Mouse (Mus musculus) lung, embryonic 14.5 days (tissue): ENCODE data around the gene 4930453N24Rik. TPM values are rescaled to one million over a fixed set of nuclear protein-coding genes. Genes with fewer than 3 reads are reported as not detected.

Experiments used
- ATAC-seq: fragments of 200-750 bp; cut with Nextera tagmentation; 2 replicates; pipeline ENCODE4 v1.8.0; 2017; ENCODE audit warnings: mild to moderate bottlenecking, moderate TSS enrichment, moderate library complexity; ENCODE audit not compliant: insufficient read depth
- DNase-seq: peaks from one replicate; pipeline ENCODE4 v3.0.0-alpha.2; 2015
- H3K27ac ChIP-seq: fragments of 300-500 bp; sonication (generic); 2 replicates; pipeline ENCODE4 v1.5.1; 2014; ENCODE audit warnings: low read depth, mild to moderate bottlenecking, moderate library complexity
- H3K27me3 ChIP-seq: fragments of 300-500 bp; sonication (generic); 2 replicates; pipeline ENCODE4 v1.6.1; 2014; ENCODE audit warnings: low read length, control low read depth; ENCODE audit not compliant: insufficient read depth
- H3K36me3 ChIP-seq: fragments of 300-500 bp; sonication (generic); 2 replicates; pipeline ENCODE4 v1.6.1; 2014; ENCODE audit warnings: control low read depth; ENCODE audit not compliant: insufficient read depth
- H3K4me1 ChIP-seq: fragments of 300-500 bp; sonication (generic); 2 replicates; pipeline ENCODE4 v1.6.1; 2014; ENCODE audit warnings: antibody characterized with exemption, control low read depth; ENCODE audit not compliant: insufficient read depth
- H3K4me2 ChIP-seq: fragments of 300-500 bp; sonication (generic); 2 replicates; pipeline ENCODE4 v1.6.1; 2014; ENCODE audit warnings: mild to moderate bottlenecking
- H3K4me3 ChIP-seq: fragments of 300-500 bp; sonication (generic); 2 replicates; pipeline ENCODE4 v1.5.1; 2014; ENCODE audit warnings: low read depth, low read length
- H3K9ac ChIP-seq: fragments of 300-500 bp; sonication (generic); 2 replicates; pipeline ENCODE4 v1.6.1; 2014
- H3K9me3 ChIP-seq: fragments of 300-500 bp; sonication (generic); 2 replicates; pipeline ENCODE4 v1.6.1; 2016; ENCODE audit warnings: low read depth, low read length, control low read depth
- CTCF ChIP-seq: IDR thresholded peaks from 2 replicates; pipeline ENCODE4 v1.5.1; 2016; ENCODE audit warnings: antibody characterized with exemption, low read depth
- WGBS: fragments of 180-500 bp; shearing (Covaris S2); extraction: QIAGEN DNeasy Blood & Tissue Kit; methylation state at CpG from one replicate; pipeline ENCODE4 v1.1.7; 2014; 5-methylcytosine and 5-hydroxymethylcytosine counted together
- polyA plus RNA-seq: library from polyadenylated mRNA; unstranded; fragments of >200 nt; fragmentation: Nextera tagmentation; extraction: Ambion mirVana; gene quantifications from 2 replicates; pipeline ENCODE4 v1.2.1, GENCODE M21; 2014

Gene 4930453N24Rik
- polyA plus RNA-seq, 1 experiment from 2014 or later, result 28.8 TPM

DNA sequence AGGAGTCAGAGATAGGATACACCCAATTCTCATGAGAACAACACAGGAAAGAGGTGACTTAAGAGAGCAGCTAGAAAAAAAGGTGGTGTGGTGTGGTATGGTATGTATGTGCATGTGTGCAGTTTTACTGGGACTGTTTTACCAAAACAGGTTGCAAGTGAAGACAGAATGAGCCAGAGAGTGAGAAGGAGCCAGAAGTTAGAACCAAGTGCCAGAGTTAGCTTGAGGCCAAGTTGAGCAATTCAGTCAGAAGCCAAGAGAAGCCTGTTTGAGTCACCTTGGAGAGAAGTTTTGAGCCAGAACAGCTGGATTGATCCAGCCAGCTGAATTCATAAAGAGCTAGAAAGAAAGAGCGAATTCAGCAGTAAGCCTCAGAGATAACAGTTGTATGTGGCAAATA is 4.6 kb upstream of the 4930453N24Rik start:
- no peak for TF ChIP-seq CTCF
- DNase-seq, result no peak
- ATAC-seq, result no peak
- H3K4me3 ChIP-seq, result no peak overlapping the region
- no peak overlapping the region for H3K4me2 ChIP-seq
- H3K27me3 ChIP-seq, result no peaks in the 10 kb centered on the region
- H3K27ac ChIP-seq, result no peak overlapping the region
- H3K9me3 ChIP-seq, result no peaks in the 10 kb centered on the region
- 77% methylated on average over 1 of the region's 1 CpGs for WGBS
- H3K9ac ChIP-seq, result no peak overlapping the region
- 0 out of 2 replicates have a peak, but pooled peaks cover 4% of the 10 kb centered on the region for H3K36me3 ChIP-seq
- no peaks in the 10 kb centered on the region for H3K4me1 ChIP-seq

DNA sequence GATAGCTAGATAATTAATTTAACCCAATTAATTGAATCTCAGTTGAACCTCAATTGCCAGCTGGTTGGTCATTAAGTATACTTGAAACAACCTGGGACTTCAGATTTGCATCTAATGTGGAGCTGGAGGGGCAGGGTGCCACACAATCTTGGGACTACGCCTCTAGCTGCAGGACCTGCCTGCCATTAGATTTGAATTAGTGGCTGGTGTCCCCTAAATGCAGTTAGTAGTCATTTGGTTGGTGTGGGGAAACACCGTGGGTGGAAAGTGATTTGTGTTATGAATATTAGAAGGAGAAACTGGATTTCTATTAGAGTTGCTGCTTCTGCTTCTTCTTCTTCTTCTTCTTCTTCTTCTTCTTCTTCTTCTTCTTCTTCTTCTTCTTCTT is 464 bp upstream of the 4930453N24Rik start:
- Histone ChIP-seq H3K4me3 (peak overlapping the region; percentile 81), H3K4me1 (peaks cover 5% of the 10 kb centered on the region; the same call in 1 of the 2 replicates), H3K9ac (no peak overlapping the region), H3K27ac (peak overlapping the region; percentile 91), H3K36me3 (peaks cover 10% of the 10 kb centered on the region; the same call in 1 of the 2 replicates), H3K9me3 (no peaks in the 10 kb centered on the region), H3K4me2 (peak overlapping the region; percentile 56), H3K27me3 (no peaks in the 10 kb centered on the region)
- 81% methylated on average over 2 of the region's 2 CpGs for WGBS
- no peak for ATAC-seq
- peak; percentile 12 for DNase-seq
- no peak for TF ChIP-seq CTCF

DNA sequence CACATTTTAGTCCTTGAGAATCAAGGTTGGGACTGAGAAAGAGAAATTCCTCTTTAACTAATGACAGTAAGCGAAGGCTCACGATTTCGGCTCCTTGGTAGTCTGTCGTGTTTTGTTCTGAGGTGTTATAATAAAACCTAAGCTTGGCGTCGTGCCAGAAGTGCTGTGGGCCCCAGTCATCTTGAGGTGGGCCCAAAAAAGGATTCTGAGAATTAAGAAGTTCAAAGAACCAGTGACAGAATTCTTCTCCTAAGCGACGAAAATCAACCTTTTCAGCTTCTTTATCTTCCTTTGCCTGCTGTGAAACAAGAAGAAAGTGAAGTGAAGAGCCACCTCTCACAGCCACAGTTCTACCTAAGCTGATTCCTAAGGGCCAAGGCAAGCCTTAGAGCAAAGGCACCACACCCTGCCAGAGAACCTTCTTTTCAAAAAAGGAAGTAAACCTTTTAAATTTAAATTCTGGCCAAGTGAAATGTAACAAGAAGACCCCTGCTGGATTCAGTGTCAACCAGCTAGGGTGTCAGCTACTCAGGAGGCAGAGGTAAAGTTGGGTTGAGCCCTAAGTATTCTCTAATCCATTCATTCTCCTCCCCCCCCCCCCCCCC is 4.2 kb downstream of the 4930453N24Rik start:
- H3K9me3 ChIP-seq, result peaks cover 9% of the 10 kb centered on the region
- 85% methylated on average over 8 of the region's 8 CpGs for WGBS
- DNase-seq, result no peak

DNA sequence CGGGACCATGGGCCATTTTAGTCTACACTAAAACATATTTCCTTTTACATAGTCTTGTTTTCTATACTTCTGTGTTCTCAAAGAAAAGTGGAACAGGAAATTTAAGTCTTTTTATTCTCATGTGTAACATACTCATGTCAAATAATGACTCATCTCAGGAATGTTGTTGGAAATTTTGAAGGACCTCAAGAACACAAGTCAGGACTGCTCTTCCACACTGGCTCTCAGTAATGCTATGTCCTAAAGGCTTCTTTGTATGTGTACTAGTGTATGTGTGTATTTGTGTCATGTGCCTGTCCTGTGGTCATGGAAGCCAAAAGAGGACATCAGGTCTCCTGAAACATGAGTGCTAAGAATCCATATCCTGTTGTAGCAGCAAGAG is 11.7 kb downstream of the 4930453N24Rik start:
- Histone ChIP-seq H3K4me3 (no peak overlapping the region), H3K36me3 (peaks cover 13% of the 10 kb centered on the region), H3K27ac (peak overlapping the region; percentile 46; the same call in 1 of the 2 replicates), H3K4me2 (no peak overlapping the region), H3K9ac (no peak overlapping the region), H3K4me1 (no peaks in the 10 kb centered on the region), H3K9me3 (peaks cover 9% of the 10 kb centered on the region), H3K27me3 (no peaks in the 10 kb centered on the region)
- 64% methylated on average over 1 of the region's 1 CpGs for WGBS
- DNase-seq (no peak), ATAC-seq (no peak)
- no peak for TF ChIP-seq CTCF

More for the DNA sequence above, 4.2 kb downstream of the 4930453N24Rik start:
- peaks cover 5% of the 10 kb centered on the region; the same call in 1 of the 2 replicates for H3K4me1 ChIP-seq
- H3K27me3 ChIP-seq, result no peaks in the 10 kb centered on the region
- H3K4me3 ChIP-seq, result no peak overlapping the region
- H3K9ac ChIP-seq, result no peak overlapping the region
- no peak overlapping the region for H3K27ac ChIP-seq
- no peak for ATAC-seq
- peaks cover 44% of the 10 kb centered on the region for H3K36me3 ChIP-seq
- TF ChIP-seq CTCF, result no peak
- H3K4me2 ChIP-seq, result no peak overlapping the region

DNA sequence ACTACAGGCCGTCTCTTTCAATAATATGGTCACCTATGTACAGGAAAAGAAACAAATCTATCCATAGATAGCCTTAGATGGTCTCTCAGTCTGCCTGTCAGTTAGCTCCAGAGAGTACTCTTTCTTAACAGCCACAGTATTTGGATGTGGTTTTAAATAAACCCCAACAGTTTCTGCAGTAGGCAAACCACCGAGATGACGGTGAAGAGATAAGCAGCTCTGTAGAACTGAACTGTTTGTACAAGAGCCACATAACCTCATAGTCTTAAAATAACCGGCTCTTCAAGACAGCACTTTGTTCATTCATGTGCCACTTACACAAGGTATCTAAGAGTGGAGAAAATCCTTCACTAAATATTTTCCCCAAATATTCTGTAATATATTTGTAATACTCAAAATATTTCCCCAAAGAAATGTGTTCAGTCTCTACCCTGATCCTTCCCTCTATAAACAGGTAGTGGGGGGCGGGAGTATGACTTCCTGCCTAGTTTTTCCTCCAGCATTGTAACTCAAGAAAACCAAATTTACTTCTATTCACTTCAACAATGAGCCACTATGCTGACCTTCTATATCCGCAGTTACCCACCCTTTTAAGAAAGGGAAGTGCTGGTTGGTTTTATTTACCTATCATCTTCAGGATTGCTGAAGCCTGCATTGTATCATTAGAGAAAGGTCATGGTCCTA is 12.3 kb downstream of the 4930453N24Rik start:
- H3K27ac ChIP-seq, result peak overlapping the region; percentile 7

DNA sequence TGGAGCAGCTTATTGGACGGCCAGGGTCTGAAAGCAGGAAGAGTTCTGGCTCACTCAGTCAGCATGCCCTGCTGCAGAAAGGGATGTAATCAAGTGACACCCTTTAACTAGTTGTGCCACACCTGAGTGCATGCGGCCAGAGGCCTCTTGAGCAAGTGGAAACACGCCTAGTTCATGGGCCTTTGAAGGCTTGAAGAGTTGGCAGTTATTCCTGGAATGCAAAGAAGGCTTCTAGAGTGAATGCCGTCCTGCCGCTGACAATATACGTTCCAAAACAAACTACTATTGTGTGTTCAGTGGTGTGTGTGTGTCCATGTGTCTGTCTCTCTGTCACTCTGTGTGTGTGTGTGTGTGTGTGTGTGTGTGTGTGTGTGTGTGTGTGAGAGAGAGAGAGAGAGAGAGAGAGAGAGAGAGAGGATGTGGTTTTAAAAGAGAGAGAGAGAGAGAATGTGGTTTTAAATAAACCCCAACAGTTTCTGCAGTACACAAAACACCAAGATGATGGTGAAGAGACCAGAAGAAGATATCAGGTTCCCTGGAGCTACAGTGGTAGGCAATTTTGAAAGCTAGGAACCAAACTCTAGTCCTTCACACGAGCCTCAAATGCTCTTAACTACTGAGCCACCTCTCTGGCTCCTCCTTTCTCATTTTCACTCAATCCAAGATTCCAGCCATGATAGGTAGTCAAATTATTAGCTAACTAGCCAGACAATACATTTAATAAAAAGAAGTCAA is 13.1 kb downstream of the 4930453N24Rik start:
- H3K9me3 ChIP-seq, result peaks cover under 1% of the 10 kb centered on the region
- no peak for TF ChIP-seq CTCF
- peaks cover 2% of the 10 kb centered on the region for H3K36me3 ChIP-seq
- H3K27me3 ChIP-seq, result no peaks in the 10 kb centered on the region
- H3K9ac ChIP-seq, result no peak overlapping the region
- no peaks in the 10 kb centered on the region for H3K4me1 ChIP-seq
- 65% methylated on average over 7 of the region's 7 CpGs for WGBS
- no peak overlapping the region for H3K4me3 ChIP-seq
- ATAC-seq (peak; percentile 38), DNase-seq (peak; percentile 35)
- peak overlapping the region; percentile 7; the same call in 1 of the 2 replicates for H3K27ac ChIP-seq
- no peak overlapping the region for H3K4me2 ChIP-seq

More for the DNA sequence above, 12.3 kb downstream of the 4930453N24Rik start:
- 44% methylated on average over 6 of the region's 6 CpGs for WGBS
- H3K27me3 ChIP-seq, result no peaks in the 10 kb centered on the region
- H3K9me3 ChIP-seq, result peaks cover 8% of the 10 kb centered on the region
- TF ChIP-seq CTCF, result no peak
- H3K4me3 ChIP-seq, result no peak overlapping the region
- H3K36me3 ChIP-seq, result peaks cover 10% of the 10 kb centered on the region
- H3K9ac ChIP-seq, result no peak overlapping the region
- no peak overlapping the region for H3K4me2 ChIP-seq
- DNase-seq (peak; percentile 23), ATAC-seq (no peak)
- no peaks in the 10 kb centered on the region for H3K4me1 ChIP-seq

DNA sequence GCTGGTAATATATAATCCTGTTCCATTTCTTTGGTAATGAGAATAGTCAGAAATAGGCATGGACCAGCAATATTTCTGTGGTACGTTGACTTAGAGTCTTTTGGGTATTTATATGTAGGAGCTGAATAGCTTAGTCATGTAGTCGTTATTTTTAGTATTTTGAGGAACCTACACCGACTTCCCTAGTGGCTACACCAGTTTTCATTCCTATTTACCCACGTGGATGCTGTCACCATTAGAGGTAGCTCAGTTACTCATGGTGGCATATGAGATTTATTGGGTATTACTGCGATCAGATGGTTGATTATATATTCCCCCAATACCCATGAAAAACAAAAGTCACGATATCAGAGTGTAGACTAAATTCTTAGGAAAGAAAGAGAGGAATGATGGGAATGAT is 14.6 kb downstream of the 4930453N24Rik start:
- H3K9ac ChIP-seq, result no peak overlapping the region

More for the DNA sequence above, 14.6 kb downstream of the 4930453N24Rik start:
- H3K4me1 ChIP-seq, result no peaks in the 10 kb centered on the region
- no peaks in the 10 kb centered on the region; the same call in 1 of the 2 replicates for H3K9me3 ChIP-seq
- DNase-seq (no peak), ATAC-seq (no peak)
- H3K4me3 ChIP-seq, result no peak overlapping the region
- 81% methylated on average over 6 of the region's 6 CpGs for WGBS
- no peaks in the 10 kb centered on the region for H3K36me3 ChIP-seq
- no peak overlapping the region for H3K4me2 ChIP-seq
- H3K27me3 ChIP-seq, result no peaks in the 10 kb centered on the region
- H3K27ac ChIP-seq, result no peak overlapping the region
- no peak for TF ChIP-seq CTCF
